Mouse (Mus musculus) small intestine, adult 2 months (tissue): Measurements from ENCODE around the gene Zfp109. TPM values are rescaled to one million over a fixed set of nuclear protein-coding genes. Genes with fewer than 3 reads are reported as not detected.

Experiments used
- H3K27ac ChIP-seq: fragments of 200-500 bp; 2 replicates; pipeline ENCODE4 v1.5.1; 2012; ENCODE audit warnings: low read depth, low read length, control low read depth, inconsistent platforms; ENCODE audit not compliant: insufficient read depth
- H3K27me3 ChIP-seq: fragments of 200-500 bp; 2 replicates; pipeline ENCODE4 v1.6.1; 2012; ENCODE audit warnings: mild to moderate bottlenecking, moderate library complexity, low read length, inconsistent platforms; ENCODE audit not compliant: control insufficient read depth, insufficient read depth
- H3K36me3 ChIP-seq: fragments of 200-500 bp; 2 replicates; pipeline ENCODE4 v1.6.1; 2012; ENCODE audit warnings: mild to moderate bottlenecking, low read length, control low read depth, inconsistent platforms; ENCODE audit not compliant: control insufficient read depth, insufficient read depth
- H3K4me1 ChIP-seq: fragments of 200-500 bp; 2 replicates; pipeline ENCODE4 v1.6.1; 2012; ENCODE audit warnings: low read length, inconsistent platforms, mixed read lengths; ENCODE audit not compliant: control insufficient read depth, insufficient read depth, insufficient read length
- H3K4me3 ChIP-seq: fragments of 200-500 bp; 2 replicates; pipeline ENCODE4 v1.5.1; 2012; ENCODE audit warnings: low read depth, mild to moderate bottlenecking, control low read depth, inconsistent platforms, low read length, moderate library complexity
- CTCF ChIP-seq: fragments of 200-500 bp; IDR thresholded peaks from 2 replicates; pipeline ENCODE4 v1.5.1; 2012; ENCODE audit warnings: low read depth, mild to moderate bottlenecking, control low read depth, inconsistent platforms, low read length, moderate library complexity, mixed read lengths; ENCODE audit not compliant: insufficient replicate concordance, insufficient read length; ENCODE audit errors: extremely low read depth
- POLR2A ChIP-seq: fragments of 200-500 bp; IDR thresholded peaks from 2 replicates; pipeline ENCODE4 v1.6.1; 2012; ENCODE audit warnings: low read depth, mild to moderate bottlenecking, control low read depth, inconsistent platforms, low read length, moderate library complexity
- WGBS: fragments of 180-500 bp; shearing (Covaris S2); methylation state at CpG from one replicate; pipeline ENCODE4 v1.1.7; 2018; 5-methylcytosine and 5-hydroxymethylcytosine counted together
- polyA plus RNA-seq: library from polyadenylated mRNA; depleted of rRNA; stranded (reverse); fragments of >200 nt; gene quantifications from 2 replicates; pipeline ENCODE4 v1.2.3, GENCODE M21; 2012

The Zfp109 gene
- polyA plus RNA-seq, 1 experiment = 0.56 TPM

DNA sequence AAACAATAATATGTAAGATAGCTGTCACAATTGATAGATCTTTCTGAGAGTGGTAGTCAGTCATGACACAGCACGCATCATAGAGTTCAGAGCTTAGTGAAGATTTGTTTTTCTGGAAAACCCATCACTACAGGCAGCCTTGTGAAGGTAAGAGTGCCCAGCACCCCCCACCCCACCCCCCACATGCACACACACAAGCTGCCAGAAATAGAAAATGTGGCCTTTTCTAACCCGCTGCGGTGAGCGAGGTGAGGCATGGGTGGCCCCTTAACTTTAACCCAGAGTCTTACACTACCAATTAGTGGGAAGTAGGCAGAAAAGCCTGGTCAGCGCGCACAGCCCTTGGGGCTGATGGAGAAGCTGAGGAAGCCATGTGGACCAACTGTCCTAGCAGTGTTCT, 33.8 kb upstream of the Zfp109 start:
- WGBS = 95% methylated on average over 6 of the region's 6 CpGs
- Histone ChIP-seq H3K4me1 (peaks cover 2% of the 10 kb centered on the region; the same call in 1 of the 2 replicates), H3K36me3 (peaks cover 8% of the 10 kb centered on the region), H3K27ac (no peak overlapping the region), H3K27me3 (no peaks in the 10 kb centered on the region), H3K4me3 (no peak overlapping the region)
- TF ChIP-seq CTCF (no peak), POLR2A (no peak)

DNA sequence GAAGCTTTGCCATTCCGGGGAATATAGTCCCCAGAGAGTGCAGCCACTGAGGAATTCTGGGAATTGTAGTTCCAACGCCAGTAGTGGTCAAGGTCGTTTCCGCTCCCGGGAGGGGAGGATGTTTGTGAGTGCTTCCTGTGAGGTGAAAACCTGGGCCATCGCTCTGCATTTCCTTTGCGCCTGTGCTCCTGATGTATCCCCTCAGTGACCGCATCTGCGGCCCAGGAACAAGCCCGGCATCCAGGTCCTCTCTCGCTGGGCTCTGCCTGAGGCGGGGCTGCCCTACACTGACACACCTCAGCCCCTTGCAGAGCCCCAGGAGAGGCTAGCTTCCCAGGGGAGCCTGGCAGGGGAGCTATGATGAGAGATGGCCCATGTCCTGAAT, 32.9 kb upstream of the Zfp109 start, which contains the start of gene Zfp93:
Zfp93 (plus strand) TSS at position 133 of the 385 bp plus-strand sequence.
- Histone ChIP-seq H3K27ac (no peak within 1 kb of the TSS), H3K27me3 (no peaks in the 10 kb centered on the region), H3K36me3 (peaks cover 8% of the 10 kb centered on the region), H3K4me3 (peak within 1 kb of the TSS; percentile 92), H3K4me1 (peaks cover 2% of the 10 kb centered on the region; the same call in 1 of the 2 replicates)
- no peak for TF ChIP-seq CTCF
- peak; percentile 55; the same call in 1 of the 2 replicates for TF ChIP-seq POLR2A
- WGBS = under 1% methylated on average over 12 of the region's 12 CpGs

DNA sequence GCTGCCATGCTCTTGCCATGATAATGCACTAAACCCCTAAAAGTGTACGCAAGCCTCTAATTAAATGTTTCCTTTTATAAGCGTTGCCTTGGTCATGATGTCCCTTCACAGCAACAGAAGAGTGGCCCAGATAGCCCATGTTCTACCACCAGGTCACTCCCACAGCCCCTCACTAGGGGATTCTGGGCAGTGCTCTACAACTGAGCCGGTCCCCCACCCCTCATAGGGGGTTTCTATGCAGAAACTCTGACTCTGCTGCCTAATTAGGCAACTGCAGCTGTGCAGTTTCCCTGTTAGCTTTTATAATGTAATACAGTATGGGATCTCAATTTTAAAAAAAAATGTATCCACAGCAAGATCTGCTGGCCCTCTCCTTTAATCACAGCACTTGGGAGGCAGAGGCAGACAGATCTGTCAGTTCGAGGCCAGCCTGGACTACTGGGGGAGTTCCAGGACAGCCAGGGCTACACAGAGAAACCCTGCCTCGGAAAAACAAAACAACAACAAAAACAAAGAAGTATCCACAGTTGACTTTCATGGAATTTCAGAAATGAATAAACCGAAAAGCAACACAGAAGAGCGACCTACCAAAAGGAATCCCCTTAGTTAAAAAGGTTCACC, 32.4 kb upstream of the Zfp109 start:
- Histone ChIP-seq H3K36me3 (peaks cover 5% of the 10 kb centered on the region; the same call in 1 of the 2 replicates), H3K27me3 (no peaks in the 10 kb centered on the region), H3K27ac (no peak overlapping the region), H3K4me1 (peaks cover 2% of the 10 kb centered on the region; the same call in 1 of the 2 replicates), H3K4me3 (peak overlapping the region; percentile 92)
- TF ChIP-seq CTCF (no peak), POLR2A (no peak)
- WGBS = 33% methylated on average over 7 of the region's 7 CpGs

DNA sequence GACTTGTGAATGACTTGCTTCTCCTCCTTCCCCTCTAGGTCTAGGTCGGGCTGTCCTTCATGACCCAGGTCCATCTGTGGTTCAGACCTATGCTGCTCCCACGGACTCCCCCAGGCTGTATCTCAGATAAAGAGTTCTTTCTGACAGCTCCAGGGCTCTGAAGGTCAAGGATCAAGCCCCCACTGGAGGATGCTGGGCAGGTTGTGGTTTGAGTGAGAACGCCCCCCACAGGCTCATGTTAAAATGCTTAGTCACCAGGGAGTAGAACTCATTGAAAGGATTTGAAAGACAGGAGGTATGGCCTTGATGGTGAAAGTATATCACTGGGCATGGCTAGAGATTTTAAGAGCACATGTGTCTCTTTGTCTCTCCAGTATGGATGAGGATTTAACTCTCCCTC, 31.9 kb upstream of the Zfp109 start:
- WGBS = 84% methylated on average over 3 of the region's 3 CpGs
- Histone ChIP-seq H3K4me3 (no peak overlapping the region), H3K36me3 (0 out of 2 replicates have a peak, but pooled peaks cover under 1% of the 10 kb centered on the region), H3K27me3 (no peaks in the 10 kb centered on the region), H3K4me1 (peaks cover 2% of the 10 kb centered on the region; the same call in 1 of the 2 replicates), H3K27ac (no peak overlapping the region)
- TF ChIP-seq CTCF = no peak
- TF ChIP-seq POLR2A = no peak

DNA sequence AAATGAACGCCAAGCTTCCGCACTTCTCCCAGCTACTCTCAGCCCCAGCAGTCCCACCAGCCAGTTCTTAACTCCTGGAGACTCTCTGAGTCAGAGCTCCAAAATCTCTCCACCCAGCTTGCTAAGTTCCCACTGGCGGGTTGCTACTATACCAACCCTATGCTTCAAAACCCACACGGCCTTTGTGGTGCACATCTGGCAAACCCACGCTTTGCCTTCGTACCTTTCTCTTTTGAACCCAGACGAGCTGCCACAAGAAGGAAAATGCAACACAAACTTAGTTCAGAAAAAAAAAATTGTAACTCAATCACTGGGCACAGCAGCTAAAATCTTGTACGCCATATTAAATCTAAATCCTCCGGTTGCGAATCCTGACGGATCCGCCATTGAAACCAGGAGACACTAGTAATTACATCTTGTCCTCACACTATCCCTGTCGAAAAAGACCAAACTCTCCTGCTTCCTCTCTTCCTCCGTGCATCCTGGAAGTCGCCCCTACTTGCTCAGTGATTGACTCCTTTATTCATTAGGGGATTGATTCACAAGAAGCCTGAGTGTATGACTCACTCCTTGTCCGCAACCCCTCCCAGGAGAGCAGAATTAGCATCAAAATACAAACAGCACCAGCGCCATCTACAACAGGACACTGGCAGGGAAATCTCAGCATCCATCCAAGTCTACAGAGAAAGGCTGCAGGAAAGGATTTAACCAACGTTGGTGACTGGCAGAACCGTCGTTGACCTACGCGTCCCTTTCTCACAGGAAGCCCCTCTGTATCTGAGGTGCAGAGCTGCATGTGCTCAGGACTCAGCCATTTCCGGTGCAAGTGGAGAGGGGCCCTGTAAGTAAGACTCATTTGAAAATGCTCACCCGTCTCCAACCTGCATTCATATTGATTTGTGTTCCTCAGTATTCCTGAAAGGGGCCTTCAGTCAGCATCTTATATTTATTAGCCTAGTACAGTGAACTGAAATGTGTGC, 31.1 kb upstream of the Zfp109 start:
- Histone ChIP-seq H3K36me3 (no peaks in the 10 kb centered on the region), H3K27me3 (no peaks in the 10 kb centered on the region), H3K4me3 (no peak overlapping the region), H3K27ac (no peak overlapping the region), H3K4me1 (peaks cover 2% of the 10 kb centered on the region; the same call in 1 of the 2 replicates)
- 82% methylated on average over 24 of the region's 24 CpGs for WGBS
- TF ChIP-seq CTCF (no peak), POLR2A (no peak)

DNA sequence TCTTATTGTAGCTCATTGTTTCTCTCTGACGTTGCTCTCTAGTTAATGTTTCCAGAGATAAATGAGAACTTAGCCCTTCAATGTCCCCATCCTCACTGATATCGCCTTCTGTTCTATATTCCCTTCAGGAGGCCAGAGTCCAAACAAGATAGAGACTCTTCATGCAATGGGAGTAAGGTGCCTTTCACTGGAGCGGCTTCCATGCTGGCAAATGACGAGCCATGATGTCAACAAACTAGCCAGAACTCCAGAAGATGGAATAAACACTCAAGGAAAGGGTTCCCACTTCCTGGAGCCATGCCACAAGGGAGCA, 22.6 kb upstream of the Zfp109 start:
- no peaks in the 10 kb centered on the region for H3K4me1 ChIP-seq
- H3K36me3 ChIP-seq = no peaks in the 10 kb centered on the region; the same call in 1 of the 2 replicates
- peak overlapping the region; percentile 56; the same call in 1 of the 2 replicates for H3K27ac ChIP-seq
- WGBS = 61% methylated on average over 4 of the region's 4 CpGs
- no peak overlapping the region for H3K4me3 ChIP-seq
- TF ChIP-seq POLR2A = no peak
- TF ChIP-seq CTCF = no peak
- no peaks in the 10 kb centered on the region for H3K27me3 ChIP-seq
